Mouse (Mus musculus) liver, postnatal 0 days (tissue): ENCODE data around the gene Chpf. TPM values are rescaled to one million over a fixed set of nuclear protein-coding genes. Genes with fewer than 3 reads are reported as not detected.

Experiments
- ATAC-seq: fragments of 200-750 bp; cut with Nextera tagmentation; 2 replicates; pipeline ENCODE4 v1.8.0; 2017; ENCODE audit warnings: mild to moderate bottlenecking, moderate library complexity
- DNase-seq: peaks from one replicate; pipeline ENCODE4 v3.0.0-alpha.2; 2016
- H3K27ac ChIP-seq: fragments of 300-500 bp; sonication (generic); 2 replicates; pipeline ENCODE4 v1.5.1; 2014; ENCODE audit warnings: antibody characterized with exemption, moderate library complexity, mild to moderate bottlenecking, low read depth
- H3K27me3 ChIP-seq: fragments of 300-500 bp; sonication (generic); 2 replicates; pipeline ENCODE4 v1.6.1; 2014; ENCODE audit warnings: low read length, control low read depth, mixed read lengths; ENCODE audit not compliant: insufficient read depth
- H3K36me3 ChIP-seq: fragments of 300-500 bp; sonication (generic); replicated peaks from 2 replicates; pipeline ENCODE4 v1.6.1; 2014; ENCODE audit warnings: mild to moderate bottlenecking, control low read depth, low read length, moderate library complexity, mixed read lengths; ENCODE audit not compliant: insufficient read depth
- H3K4me1 ChIP-seq: fragments of 300-500 bp; sonication (generic); 2 replicates; pipeline ENCODE4 v1.6.1; 2014; ENCODE audit warnings: antibody characterized with exemption, mild to moderate bottlenecking, control low read depth; ENCODE audit not compliant: insufficient read depth
- H3K4me2 ChIP-seq: fragments of 300-500 bp; sonication (generic); 2 replicates; pipeline ENCODE4 v1.6.1; 2014; ENCODE audit warnings: low read depth, mild to moderate bottlenecking, low read length, moderate library complexity, mixed read lengths
- H3K4me3 ChIP-seq: fragments of 300-500 bp; sonication (generic); 2 replicates; pipeline ENCODE4 v1.5.1; 2014; ENCODE audit warnings: low read depth, low read length
- H3K9ac ChIP-seq: fragments of 300-500 bp; sonication (generic); replicated peaks from 2 replicates; pipeline ENCODE4 v1.6.1; 2014; ENCODE audit warnings: mild to moderate bottlenecking, moderate library complexity
- H3K9me3 ChIP-seq: fragments of 300-500 bp; sonication (generic); 2 replicates; pipeline ENCODE4 v1.6.1; 2016; ENCODE audit warnings: mild to moderate bottlenecking, control low read depth, low read length, mixed read lengths
- CTCF ChIP-seq: sonication (generic); IDR thresholded peaks from 2 replicates; pipeline ENCODE4 v1.5.1; 2016; ENCODE audit warnings: antibody characterized with exemption, low read depth
- EP300 ChIP-seq: IDR thresholded peaks from 2 replicates; pipeline ENCODE4 v1.6.1; 2016; ENCODE audit warnings: antibody characterized with exemption, low read depth, mild to moderate bottlenecking
- WGBS: fragments of 180-500 bp; shearing (Covaris S2); extraction: QIAGEN DNeasy Blood & Tissue Kit; methylation state at CpG from one replicate; pipeline ENCODE4 v1.1.7; 2014; ENCODE audit not compliant: insufficient replicate concordance; 5-methylcytosine and 5-hydroxymethylcytosine counted together
- polyA plus RNA-seq: library from polyadenylated mRNA; unstranded; fragments of >200 nt; fragmentation: Nextera tagmentation; extraction: Ambion mirVana; gene quantifications from 2 replicates; pipeline ENCODE4 v1.2.1, GENCODE M21; 2015

Gene Chpf
- polyA plus RNA-seq, 1 experiment from 2014 or later: 3.3 TPM

GRCm38 (mm10) chr1:75505956-75506831 lies 27.1 kb upstream of the Chpf start, which contains the start of gene Obsl1:
Gene Obsl1 (minus strand): TSS chr1:75506452.
- Histone ChIP-seq H3K4me2 (peak within 1 kb of the TSS; percentile 74), H3K9me3 (no peaks in the 10 kb centered on the region), H3K4me1 (peaks cover under 1% of the 10 kb centered on the region; the same call in 1 of the 2 replicates), H3K36me3 (no peaks in the 10 kb centered on the region), H3K9ac (peak within 1 kb of the TSS; percentile 59), H3K4me3 (peak within 1 kb of the TSS; percentile 54), H3K27me3 (peaks cover 43% of the 10 kb centered on the region), H3K27ac (peak within 1 kb of the TSS; percentile 75)
- TF ChIP-seq CTCF (no peak), EP300 (no peak)
- DNase-seq (peak; percentile 45), ATAC-seq (peak; percentile 61; the same call in 1 of the 2 replicates)
- 4% methylated on average over 65 of the region's 65 CpGs for WGBS

- Histone ChIP-seq H3K9me3 (no peaks in the 10 kb centered on the region), H3K27ac (peak overlapping the region; percentile 75), H3K27me3 (peaks cover 43% of the 10 kb centered on the region), H3K4me2 (peak overlapping the region; percentile 74), H3K36me3 (no peaks in the 10 kb centered on the region), H3K4me1 (no peaks in the 10 kb centered on the region; the same call in 1 of the 2 replicates), H3K4me3 (peak overlapping the region; percentile 54), H3K9ac (peak overlapping the region; percentile 59; the same call in 1 of the 2 replicates)
- under 1% methylated on average over 83 of the region's 84 CpGs for WGBS
- peak; percentile 23; the same call in 1 of the 2 replicates for ATAC-seq
- TF ChIP-seq EP300 (no peak), CTCF (no peak)
- DNase-seq: peak; percentile 30
Observed at GRCm38 (mm10) chr1:75505159-75505955, 26.2 kb upstream of the Chpf start.

GRCm38 (mm10) chr1:75504256-75505045 lies 25.3 kb upstream of the Chpf start:
- DNase-seq (no peak), ATAC-seq (no peak)
- WGBS: 55% methylated on average over 9 of the region's 9 CpGs
- Histone ChIP-seq H3K9ac (no peak overlapping the region), H3K27ac (no peak overlapping the region), H3K4me3 (no peak overlapping the region; the same call in 1 of the 2 replicates), H3K9me3 (no peaks in the 10 kb centered on the region), H3K4me2 (peak overlapping the region; percentile 74), H3K36me3 (no peaks in the 10 kb centered on the region), H3K4me1 (no peaks in the 10 kb centered on the region; the same call in 1 of the 2 replicates), H3K27me3 (peaks cover 43% of the 10 kb centered on the region)
- TF ChIP-seq EP300: no peak
- TF ChIP-seq CTCF: no peak

- peaks cover 40% of the 10 kb centered on the region for H3K27me3 ChIP-seq
- whole genome bisulfite sequencing: 77% methylated on average over 23 of the region's 23 CpGs
Observed at GRCm38 (mm10) chr1:75503651-75503980, 24.5 kb upstream of the Chpf start.

GRCm38 (mm10) chr1:75502945-75503650 lies 24.0 kb upstream of the Chpf start:
- no peak overlapping the region for H3K4me3 ChIP-seq
- no peaks in the 10 kb centered on the region for H3K36me3 ChIP-seq
- H3K9ac ChIP-seq: no peak overlapping the region
- no peak for TF ChIP-seq EP300
- no peak for TF ChIP-seq CTCF
- WGBS: 84% methylated on average over 25 of the region's 25 CpGs
- no peak for DNase-seq
- H3K4me2 ChIP-seq: no peak overlapping the region
- no peaks in the 10 kb centered on the region; the same call in 1 of the 2 replicates for H3K4me1 ChIP-seq
- H3K27me3 ChIP-seq: peaks cover 39% of the 10 kb centered on the region
- no peaks in the 10 kb centered on the region for H3K9me3 ChIP-seq
- H3K27ac ChIP-seq: no peak overlapping the region
- ATAC-seq: no peak

More at GRCm38 (mm10) chr1:75503651-75503980, 24.5 kb upstream of the Chpf start:
- no peak for TF ChIP-seq CTCF
- no peak for TF ChIP-seq EP300
- no peak overlapping the region for H3K27ac ChIP-seq
- no peaks in the 10 kb centered on the region; the same call in 1 of the 2 replicates for H3K4me1 ChIP-seq
- H3K9me3 ChIP-seq: no peaks in the 10 kb centered on the region
- no peaks in the 10 kb centered on the region for H3K36me3 ChIP-seq
- DNase-seq (no peak), ATAC-seq (no peak)
- H3K9ac ChIP-seq: no peak overlapping the region
- no peak overlapping the region for H3K4me2 ChIP-seq
- no peak overlapping the region for H3K4me3 ChIP-seq
